Mouse (Mus musculus): ENCODE measurements around the gene Chd8. TPM values are rescaled to one million over a fixed set of nuclear protein-coding genes. Genes with fewer than 3 reads are reported as not detected.
"Not testable (repeated sequence)": the region's sequence is repeated elsewhere in the genome, so short reads cannot be mapped to it uniquely, and the experiment has no call there.

The Chd8 gene
- total RNA-seq (2014; fragmentation: Nextera tagmentation) (71.1 and 96.4 TPM in 2 replicates), total RNA-seq (2017) (60.1 and 63.5 TPM in 2 replicates)

- ATAC-seq (replicated peaks; ENCODE audit: poor library complexity, severe bottlenecking), result peak; percentile 97
Measured at GRCm38 (mm10) chr14:52257484-52258213, at the start of gene Chd8. Chd8 (minus strand) TSS chr14:52257780.

GRCm38 (mm10) chr14:52306100-52306499 lies 48.5 kb upstream of the Chd8 start:
- ATAC-seq (replicated peaks; ENCODE audit: poor library complexity, severe bottlenecking), result no peak

- ATAC-seq (replicated peaks; ENCODE audit: poor library complexity, severe bottlenecking), result peak; percentile 95
Measured at GRCm38 (mm10) chr14:52304644-52305271, 47.2 kb upstream of the Chd8 start, which contains the start of gene Mettl3. Mettl3 (minus strand) TSS chr14:52305128.

- not testable (repeated sequence) for ATAC-seq (replicated peaks; ENCODE audit: poor library complexity, severe bottlenecking)
Measured at GRCm38 (mm10) chr14:52303517-52303916, 45.9 kb upstream of the Chd8 start.

- ATAC-seq (replicated peaks; ENCODE audit: poor library complexity, severe bottlenecking), result peak; percentile 53
Measured at GRCm38 (mm10) chr14:52295558-52296264, 38.1 kb upstream of the Chd8 start.

GRCm38 (mm10) chr14:52284191-52284590 lies 26.6 kb upstream of the Chd8 start:
- no peak for ATAC-seq (replicated peaks; ENCODE audit: poor library complexity, severe bottlenecking)

- ATAC-seq (replicated peaks; ENCODE audit: poor library complexity, severe bottlenecking), result no peak
Measured at GRCm38 (mm10) chr14:52283629-52284028, 26.0 kb upstream of the Chd8 start.

GRCm38 (mm10) chr14:52279747-52280120 lies 22.2 kb upstream of the Chd8 start:
- ATAC-seq (replicated peaks; ENCODE audit: poor library complexity, severe bottlenecking), result peak; percentile 43

- ATAC-seq (replicated peaks; ENCODE audit: poor library complexity, severe bottlenecking), result peak; percentile 96
Measured at GRCm38 (mm10) chr14:52278932-52279746, 21.6 kb upstream of the Chd8 start, which contains the start of the genes Tox4 and Rab2b. Tox4 (plus strand) TSS chr14:52279146. Rab2b (minus strand) TSS chr14:52279545.

- no peak for ATAC-seq (replicated peaks; ENCODE audit: poor library complexity, severe bottlenecking)
Measured at GRCm38 (mm10) chr14:52277210-52277609, 19.6 kb upstream of the Chd8 start.

- ATAC-seq (replicated peaks; ENCODE audit: poor library complexity, severe bottlenecking), result no peak
Measured at GRCm38 (mm10) chr14:52272781-52273180, 15.2 kb upstream of the Chd8 start.

GRCm38 (mm10) chr14:52256311-52257175 lies 1.0 kb downstream of the Chd8 start:
- ATAC-seq (replicated peaks; ENCODE audit: poor library complexity, severe bottlenecking), result no peak

- no peak for ATAC-seq (replicated peaks; ENCODE audit: poor library complexity, severe bottlenecking)
Measured at GRCm38 (mm10) chr14:52246129-52246528, 11.5 kb downstream of the Chd8 start.

- no peak for ATAC-seq (replicated peaks; ENCODE audit: poor library complexity, severe bottlenecking)
Measured at GRCm38 (mm10) chr14:52244690-52245042, 12.9 kb downstream of the Chd8 start.

GRCm38 (mm10) chr14:52244041-52244689 lies 13.4 kb downstream of the Chd8 start:
- peak; percentile 100 for ATAC-seq (replicated peaks; ENCODE audit: poor library complexity, severe bottlenecking)

- ATAC-seq (replicated peaks; ENCODE audit: poor library complexity, severe bottlenecking), result no peak
Measured at GRCm38 (mm10) chr14:52236216-52236615, 21.4 kb downstream of the Chd8 start.

GRCm38 (mm10) chr14:52235165-52235564 lies 22.4 kb downstream of the Chd8 start:
- no peak for ATAC-seq (replicated peaks; ENCODE audit: poor library complexity, severe bottlenecking)

- 0 out of 2 replicates have a peak, but pooled peaks have one; percentile 37 for ATAC-seq (replicated peaks; ENCODE audit: poor library complexity, severe bottlenecking)
Measured at GRCm38 (mm10) chr14:52232249-52232648, 25.3 kb downstream of the Chd8 start.

GRCm38 (mm10) chr14:52225972-52226371 lies 31.6 kb downstream of the Chd8 start:
- no peak for ATAC-seq (replicated peaks; ENCODE audit: poor library complexity, severe bottlenecking)

Data from granulocyte monocyte progenitor cell, adult 5-6 weeks (primary cell).